Mouse (Mus musculus) spleen, adult 12 weeks (tissue): ENCODE data around the gene Dmp1.

Source experiments
- DNase-seq: peaks from one replicate; pipeline ENCODE4 v3.0.0; 2022; ENCODE audit warnings: low spot score

Gene Dmp1

DNA sequence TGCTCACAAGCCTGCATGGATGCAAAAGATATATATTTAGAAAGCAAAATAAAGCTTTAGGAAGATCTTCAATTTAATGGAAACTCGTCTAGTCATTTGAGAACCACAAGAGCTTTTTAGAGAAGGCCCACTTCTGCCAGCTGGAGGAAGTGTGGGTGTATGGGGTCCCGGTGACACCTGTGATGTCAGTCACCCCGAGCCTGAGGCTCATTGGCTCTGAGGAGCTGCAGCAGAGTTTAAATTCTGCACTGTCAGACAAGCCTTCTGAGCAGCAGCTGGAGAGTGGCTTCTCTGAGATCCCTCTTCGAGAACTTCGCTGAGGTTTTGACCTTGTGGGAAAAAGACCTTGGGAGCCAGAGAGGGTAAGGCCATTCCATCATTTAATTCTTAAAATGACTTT is at the start of gene Dmp1:
Dmp1 (plus strand) TSS at position 263 of the 400 bp plus-strand sequence.
- no peak for DNase-seq

DNA sequence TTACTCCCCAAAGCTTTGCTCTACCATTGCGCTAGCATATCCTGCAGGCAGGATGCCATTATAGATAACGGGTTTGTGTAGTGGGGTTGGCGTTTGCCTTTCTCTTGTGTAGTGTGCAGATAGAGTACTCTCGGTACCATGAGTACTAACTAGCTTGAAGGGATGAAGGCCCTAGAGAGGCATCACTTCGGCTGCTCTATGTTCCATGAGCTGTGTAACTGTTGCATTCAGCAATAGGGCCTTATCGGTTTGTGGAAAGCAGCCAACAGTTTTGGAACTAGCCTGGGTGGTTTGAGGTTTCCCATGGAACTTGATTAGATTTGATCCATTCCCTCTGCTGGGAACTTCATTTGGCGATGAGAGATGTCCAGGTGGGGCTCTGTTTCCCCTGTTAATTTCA is 44.7 kb upstream of the Dmp1 start:
- no peak for DNase-seq

DNA sequence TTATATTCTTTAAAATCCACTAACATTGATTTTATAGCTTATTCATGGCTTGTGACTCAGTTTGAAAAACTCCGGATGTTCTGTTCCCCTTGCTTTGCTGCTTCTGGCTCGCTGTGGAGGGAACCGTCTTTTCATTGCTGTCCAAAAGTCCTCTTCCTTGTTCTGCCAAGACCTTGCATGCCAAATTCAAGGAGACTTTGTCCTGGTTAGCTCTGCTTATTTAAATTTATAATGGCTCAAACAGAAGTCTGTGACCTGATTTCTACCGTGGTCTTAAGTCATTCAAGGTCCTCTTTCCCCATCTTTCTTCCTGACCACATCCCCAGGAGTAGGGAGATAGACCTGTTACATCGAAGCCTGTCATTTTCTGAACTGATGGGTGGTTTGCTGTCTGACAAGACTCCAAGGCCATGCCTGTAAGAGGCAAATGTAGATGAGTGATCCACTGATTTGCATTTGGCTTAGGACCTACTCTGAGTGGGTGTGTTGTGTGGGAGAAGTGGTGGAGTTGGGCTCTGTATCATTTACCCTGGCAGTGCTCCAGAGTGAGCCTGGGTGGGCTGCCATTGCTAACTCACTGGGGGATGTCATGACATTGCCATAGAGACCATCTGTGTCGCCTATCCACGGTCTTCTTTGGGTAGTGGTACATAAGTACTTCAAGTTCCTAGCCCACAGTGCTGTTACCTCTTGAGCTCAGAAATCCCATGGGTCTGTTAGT is 43.9 kb upstream of the Dmp1 start:
- no peak for DNase-seq

DNA sequence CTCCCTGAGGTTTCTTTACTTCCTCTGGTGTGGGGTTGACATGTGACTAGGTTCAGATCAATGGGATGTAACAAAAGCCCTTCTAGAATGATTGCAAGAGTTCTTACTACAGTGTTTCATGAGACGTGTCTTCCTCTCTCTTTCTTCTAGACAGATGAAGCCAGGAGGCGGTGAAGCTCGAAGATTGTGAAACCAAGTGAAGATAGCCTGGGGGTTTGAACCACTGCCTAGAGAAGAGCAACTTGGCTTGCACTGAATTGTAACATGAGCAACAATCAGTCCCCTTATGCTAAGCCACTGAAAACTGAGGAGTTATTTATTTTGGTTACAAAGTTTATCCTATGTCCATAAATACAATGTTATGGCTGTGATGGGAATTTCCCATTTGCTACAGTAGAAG is 41.8 kb upstream of the Dmp1 start:
- DNase-seq, result no peak

DNA sequence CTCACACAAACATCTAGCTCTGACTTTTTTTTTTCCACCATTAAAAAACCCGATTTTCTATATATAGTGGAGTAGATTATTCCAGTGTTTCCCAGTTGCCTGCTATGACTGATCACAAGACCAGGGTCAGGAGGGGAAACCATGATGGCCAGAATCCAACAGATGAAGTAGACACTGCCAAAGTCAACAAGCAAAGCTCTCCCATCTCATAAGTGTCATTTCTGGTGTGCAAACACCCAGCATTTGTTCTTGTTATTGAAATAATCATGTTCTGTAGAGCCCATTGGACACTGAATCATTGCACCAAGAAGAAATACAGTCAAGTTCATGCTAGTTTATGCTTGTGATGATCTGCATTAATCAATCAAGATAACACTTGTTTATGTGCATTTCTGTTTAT is 41.0 kb upstream of the Dmp1 start:
- no peak for DNase-seq

DNA sequence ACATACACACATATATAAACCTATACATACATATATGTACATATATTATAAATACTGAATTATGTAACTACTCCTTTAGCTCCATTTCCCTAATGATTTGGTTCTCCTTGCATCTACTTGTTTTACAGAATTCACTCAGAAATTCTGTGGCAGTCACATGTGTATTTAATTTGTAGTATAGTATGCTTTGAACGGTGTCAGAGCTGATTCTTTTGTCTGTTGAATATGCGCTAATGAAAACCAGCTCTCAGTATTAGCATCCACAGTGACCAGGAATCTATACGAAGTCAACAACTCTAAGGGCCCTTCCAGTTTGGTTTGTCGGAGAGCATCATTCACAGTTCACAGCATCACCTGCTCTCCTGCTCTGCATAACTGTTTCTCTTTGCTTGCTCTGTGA is 38.9 kb upstream of the Dmp1 start:
- DNase-seq, result no peak

DNA sequence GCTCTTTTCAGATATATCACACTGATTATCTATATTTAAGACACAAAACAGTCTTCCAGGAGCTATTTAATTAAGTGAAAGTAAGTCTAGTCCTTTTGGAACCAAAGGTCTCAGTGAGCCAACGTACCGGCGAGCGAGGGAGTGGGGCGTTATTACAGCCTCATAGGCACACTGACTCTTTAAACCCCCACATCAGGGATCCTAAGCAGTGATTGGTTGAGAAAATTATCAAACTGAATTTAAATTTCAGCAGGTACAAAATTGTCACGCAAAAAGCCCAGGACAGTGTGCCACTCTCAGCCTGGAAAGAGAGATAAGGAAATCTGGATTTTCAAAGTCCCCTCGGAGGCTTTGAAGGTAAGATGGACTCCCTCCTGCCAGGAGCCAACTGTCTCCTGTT is 32.0 kb upstream of the Dmp1 start, which contains the start of gene Dspp:
Dspp (plus strand) TSS at position 301 of the 400 bp plus-strand sequence.
- no peak for DNase-seq

DNA sequence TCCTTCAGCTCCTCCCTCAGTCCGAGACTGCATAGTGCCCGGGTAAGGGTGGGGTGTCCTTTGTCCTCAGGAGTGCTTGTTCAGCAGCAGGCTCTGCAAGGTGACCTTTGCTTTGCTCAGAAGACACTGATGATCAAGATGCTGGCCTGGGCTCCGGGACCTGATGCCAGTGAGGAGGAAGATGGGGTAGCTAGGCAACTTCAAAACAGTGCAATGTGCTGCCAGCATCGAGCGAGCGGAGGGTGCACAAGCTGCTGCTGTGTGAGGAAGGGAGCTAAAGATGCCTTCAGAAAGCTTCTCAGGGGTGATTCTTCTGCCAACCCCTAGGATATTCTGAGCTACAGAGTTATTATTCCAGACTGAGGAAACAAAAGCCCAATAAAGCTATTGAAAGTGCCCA is 29.3 kb upstream of the Dmp1 start:
- no peak for DNase-seq

DNA sequence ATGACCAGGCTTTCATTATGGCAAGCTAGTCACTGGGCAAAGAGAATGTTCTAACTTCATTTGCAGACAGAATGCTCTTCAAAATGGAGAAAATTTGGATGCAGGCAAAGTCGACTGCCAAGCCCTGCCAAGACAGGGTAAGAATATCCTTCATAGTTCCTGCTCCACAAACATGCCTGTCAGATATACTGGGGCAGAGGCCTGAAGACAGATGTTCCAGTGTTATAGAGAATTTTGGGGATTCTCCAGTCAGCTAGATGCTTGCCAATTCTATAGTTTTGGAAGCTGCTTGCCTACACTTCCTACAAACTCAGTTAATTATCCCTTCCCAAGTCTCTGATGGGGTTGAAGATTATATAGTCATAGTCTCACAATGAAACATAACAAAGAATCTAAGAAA is 18.7 kb upstream of the Dmp1 start:
- no peak for DNase-seq

DNA sequence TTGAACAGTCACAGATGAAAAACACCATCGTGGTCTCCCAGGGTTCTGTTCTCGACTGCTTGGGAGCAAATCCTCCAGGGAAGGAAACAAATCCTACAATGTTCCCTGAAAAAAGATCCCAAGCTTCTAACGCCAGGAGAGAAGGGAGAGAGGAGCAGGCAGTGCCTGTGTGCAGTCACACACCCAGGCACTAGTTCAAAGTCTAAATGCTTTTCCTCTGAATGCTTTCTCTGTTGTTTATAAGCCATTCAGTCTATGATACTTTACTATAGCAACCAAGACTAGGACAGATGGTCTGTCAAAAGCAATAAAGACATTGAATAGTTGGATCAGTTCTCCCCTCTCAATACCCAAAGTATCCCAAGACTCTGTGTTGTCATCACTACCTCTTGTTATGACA is 15.1 kb upstream of the Dmp1 start:
- no peak for DNase-seq

DNA sequence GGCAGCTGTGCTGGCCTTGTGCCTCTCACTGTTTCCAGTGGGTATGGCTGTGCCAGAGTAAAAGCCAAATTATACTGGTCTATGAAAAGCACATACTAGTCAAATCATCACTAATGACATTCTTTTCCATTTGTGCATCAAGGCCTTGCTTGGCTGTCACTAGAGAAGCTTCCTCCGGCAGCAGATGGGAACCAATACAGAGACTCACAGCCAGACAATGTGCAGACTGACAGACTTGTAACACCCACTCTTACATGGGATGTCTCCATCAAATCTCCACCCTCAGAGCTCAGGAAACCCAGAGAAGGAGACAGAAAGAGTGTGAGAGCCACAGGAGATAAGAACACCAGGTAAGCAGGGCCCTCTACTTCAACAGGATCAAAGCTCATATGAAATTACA is 7.3 kb upstream of the Dmp1 start:
- no peak for DNase-seq

DNA sequence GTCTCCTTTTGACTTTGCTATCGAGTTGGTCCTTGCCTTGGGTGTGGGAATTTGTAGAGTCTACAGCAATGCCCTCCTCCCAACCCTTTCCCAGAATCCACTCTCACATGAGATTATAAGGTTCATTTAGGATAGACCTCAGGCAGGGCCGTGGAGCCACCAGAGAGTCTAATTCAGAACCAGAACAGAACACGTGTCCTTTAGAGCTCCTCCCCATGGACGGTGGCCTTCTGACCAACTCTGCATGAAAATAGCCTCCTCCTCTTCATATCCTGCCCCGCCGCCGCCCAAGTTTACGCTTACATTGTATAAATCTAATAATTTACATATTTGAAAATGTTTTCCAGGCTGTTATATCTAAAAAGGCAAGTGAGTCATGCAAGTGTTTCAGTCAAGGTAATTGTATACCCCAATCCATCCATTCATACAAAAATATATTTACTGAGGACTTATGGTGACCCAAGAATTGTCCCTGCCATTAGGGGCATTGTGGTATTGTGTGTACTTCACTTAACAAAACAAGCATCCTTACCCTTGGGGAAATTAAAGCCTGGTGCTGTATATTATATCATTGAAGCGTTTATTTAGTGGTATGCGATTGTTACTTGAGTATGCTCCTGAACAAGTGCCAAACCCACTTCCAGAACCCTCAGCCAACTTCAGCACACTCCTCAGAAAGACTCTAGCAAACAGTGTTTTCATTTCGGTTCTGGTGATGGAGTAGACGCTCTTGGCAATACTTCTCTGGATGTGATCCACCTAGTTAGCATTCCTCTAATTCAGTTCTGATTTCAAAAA is 1.1 kb upstream of the Dmp1 start:
- DNase-seq, result no peak

DNA sequence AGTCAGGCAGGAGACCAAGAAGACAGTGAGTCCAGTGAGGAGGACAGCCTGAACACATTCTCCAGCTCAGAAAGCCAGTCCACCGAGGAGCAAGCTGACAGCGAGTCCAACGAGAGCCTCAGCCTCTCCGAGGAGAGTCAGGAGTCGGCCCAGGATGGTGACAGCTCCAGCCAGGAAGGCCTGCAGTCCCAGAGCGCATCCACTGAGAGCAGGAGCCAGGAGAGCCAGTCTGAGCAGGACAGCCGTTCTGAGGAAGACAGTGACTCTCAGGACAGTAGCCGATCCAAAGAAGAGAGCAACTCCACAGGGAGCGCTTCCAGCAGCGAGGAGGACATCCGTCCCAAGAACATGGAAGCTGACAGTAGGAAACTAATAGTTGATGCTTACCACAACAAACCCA is 10.1 kb downstream of the Dmp1 start:
- DNase-seq, result no peak

DNA sequence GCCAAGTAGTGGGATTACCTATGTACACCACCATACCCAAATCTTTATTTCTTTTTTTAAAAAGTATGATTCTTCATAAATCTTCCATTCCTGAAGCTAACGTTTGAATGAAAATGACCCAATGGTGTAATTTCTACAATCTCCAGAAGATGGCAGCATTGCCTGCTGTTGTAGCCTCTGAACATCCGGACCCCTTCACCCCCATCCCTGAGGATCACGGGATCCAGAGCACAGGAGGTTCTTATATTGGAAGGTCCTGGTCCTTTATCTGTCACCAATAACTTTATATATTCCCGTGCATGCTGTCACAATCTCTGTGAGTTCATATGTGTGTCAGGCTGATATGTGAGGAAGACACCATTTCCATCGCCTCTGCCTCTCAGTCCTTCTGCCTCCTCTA is 16.5 kb downstream of the Dmp1 start:
- DNase-seq, result no peak

DNA sequence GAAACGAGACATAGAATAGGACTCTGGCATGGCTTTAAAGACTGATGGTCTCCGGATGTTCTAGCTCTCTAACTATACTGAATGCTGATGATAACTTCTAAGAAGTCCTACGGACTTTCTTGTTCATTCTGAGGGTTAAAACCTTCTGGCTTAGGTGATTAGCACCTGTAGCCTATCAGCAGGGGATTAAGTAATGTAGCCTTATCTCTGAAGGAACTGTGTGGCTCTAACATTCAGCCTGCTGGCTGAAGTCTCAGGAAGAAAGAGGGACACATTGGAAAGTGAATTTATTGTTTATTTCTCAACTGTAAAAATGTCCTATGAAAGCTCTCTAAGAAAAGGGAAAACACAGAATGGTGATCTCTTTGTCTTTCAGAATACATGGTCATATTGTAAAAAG is 21.9 kb downstream of the Dmp1 start:
- no peak for DNase-seq

DNA sequence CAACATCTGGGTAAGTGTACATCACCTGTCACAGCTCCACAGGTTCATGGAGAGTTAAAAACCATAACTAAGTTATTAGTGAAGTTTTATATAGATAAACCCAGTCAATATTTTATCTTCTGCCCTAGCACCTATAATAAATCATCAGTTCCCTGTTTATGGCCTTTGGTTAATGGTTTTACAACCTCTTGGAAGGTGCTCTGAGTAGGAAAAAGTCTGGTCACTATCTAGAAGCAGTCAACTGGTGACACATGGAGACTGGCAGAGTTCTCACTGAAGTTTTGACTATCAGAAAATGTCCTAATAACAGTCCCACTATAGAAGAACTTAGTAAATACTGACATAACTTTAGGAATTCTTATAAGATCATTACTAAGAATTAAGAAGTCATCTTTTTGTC is 22.3 kb downstream of the Dmp1 start:
- DNase-seq, result no peak

DNA sequence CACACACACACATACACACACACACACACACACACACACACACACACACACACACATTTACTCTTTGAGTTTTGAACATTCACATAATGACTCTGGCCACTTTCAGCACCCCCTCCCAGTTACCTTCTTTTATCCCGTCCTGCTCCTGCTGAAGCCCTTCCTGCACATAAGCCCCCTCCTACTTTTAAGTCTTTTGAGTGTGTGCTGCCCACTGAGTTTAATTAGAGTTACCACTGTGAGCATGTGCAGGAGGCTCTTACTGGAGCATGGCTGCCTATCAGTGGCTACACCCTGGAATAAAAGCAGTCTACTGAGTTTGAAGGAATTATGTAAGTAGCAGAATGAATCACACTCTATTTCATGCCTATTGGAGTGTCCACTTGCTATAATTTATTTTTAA is 26.1 kb downstream of the Dmp1 start:
- no peak for DNase-seq

DNA sequence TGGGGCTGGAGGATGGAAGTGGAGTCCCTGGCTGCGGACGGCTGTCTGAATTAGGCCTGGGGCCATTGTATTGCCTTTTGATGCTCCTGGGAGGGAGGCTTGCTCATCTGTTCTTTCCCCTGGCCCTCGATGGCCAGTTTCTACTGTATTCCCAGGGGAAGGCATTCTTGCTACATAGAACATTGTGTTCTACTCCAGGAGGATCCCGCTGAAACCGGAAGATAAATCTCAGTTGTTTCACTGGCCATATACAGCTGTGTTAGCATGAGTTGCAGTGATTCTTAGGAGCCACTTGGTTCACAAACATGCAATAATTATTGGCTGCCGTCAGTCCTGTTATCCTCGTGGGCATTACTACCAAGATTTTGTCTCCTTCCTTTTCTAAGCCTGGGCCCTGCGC is 34.3 kb downstream of the Dmp1 start:
- no peak for DNase-seq

DNA sequence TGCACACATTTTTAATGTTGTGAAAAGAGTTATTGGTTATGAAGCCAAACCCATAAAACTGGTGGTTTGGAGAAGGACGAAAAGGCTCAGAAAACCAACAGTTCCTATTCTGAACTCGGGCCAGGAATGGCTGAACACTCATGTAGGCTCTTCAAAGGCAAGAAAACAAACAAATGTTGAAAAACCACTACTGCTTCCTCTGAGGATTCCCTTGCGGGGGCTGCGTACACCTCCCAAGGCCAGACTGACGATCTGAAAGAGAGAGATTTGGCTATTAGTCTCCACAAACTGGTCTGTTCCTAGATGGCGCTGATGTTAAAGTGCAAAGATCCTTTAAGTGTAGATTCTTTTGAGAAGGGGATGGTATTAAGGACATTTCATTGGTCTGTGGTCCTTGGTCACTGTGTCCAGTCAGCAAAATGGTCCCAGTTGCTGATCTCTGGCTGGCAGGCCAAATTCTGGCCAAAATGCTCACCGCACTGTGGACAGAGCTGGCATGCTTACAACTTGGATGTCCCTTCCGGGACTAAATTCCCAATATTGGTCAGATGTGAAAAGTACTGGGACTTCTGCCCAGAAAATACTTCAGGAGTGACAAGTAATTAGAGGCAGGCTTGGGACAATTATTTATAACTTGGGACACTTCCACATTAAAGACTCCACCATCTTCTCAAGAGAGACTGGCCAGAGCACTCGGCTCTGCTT is 37.4 kb downstream of the Dmp1 start:
- no peak for DNase-seq

DNA sequence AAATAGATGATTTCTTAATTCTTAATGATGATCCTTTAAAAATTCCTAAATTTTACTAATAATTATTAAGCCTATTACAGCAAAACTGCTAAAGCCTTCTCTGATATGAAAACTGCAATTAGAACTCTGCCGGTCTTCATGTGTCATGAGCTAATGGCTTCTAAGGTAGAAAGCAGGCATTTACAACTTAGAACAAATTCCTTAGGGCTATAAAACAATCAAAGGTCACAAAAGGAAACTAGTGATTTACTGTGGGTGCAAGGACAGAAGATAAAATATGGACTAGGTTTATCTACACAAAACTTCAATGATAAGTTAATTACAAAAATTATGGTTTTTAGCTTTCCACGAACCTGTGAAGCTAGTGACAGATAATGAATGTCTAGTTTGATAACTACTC is 41.8 kb downstream of the Dmp1 start:
- no peak for DNase-seq

DNA sequence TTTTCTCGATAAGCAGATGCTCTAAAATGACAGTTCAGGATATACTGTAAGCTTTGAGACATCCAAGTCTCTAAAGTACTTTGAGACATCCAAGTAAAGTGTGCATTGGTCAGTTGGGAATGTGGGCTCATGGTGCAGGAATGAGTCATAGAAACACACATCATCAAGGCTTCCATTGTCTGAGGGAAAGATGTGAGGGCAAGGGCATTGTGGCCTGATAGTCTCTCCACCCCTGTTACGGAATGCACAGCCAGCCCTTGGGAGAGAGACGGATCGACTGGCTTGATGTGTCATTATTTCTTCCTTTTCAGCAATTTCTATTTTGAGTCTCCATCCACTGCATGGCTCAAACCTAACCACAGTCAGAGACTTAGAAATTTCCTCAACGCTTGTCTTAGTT is 49.4 kb downstream of the Dmp1 start:
- no peak for DNase-seq

DNA sequence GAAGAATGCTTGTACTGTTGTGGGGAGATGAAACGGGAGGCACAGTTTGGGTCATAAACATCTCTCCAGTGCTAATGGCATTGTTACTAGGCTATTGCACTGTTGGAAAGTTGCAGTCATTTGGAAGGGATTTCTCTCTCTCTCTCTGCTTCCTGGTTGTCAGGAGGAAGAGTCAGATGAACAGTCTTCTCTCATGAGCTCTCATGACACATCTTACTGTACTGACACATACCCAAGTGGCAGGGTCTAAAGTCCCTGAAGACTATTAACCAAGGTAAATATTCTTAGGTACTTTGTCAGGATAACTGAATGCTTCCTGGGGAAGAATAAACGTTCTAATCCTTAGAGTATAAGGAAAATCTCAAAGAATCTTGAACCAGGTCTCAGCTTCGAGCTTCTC is 54.2 kb downstream of the Dmp1 start:
- no peak for DNase-seq

DNA sequence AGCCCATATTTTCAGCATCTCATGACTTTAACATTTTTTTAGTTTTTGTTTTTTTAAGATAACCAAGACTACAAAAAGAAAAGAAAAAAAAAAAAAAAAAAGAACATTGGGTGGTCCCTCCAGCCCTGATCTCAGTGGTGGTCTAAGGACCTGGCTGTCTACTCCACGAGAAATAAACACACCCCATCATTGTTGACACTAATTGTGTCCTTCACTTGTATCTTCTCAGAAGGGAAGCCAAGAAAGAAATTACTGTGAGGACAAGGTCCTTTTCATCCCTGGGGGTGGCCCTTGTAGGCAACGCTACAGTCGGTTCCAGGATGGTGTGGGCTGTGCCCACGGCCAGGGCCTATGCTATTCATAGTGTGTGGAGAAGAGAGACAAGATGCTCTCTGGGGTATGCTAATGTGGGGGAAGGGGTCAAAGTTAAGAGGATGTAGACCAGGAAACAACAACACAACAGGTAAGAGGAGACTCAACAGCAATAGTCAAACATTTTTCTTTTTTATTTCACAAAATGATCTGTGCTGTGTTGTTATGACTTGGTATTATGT is 59.6 kb downstream of the Dmp1 start:
- DNase-seq, result no peak
